Mouse (Mus musculus) T-helper 2 cell (primary cell): ENCODE results near the gene Tgfb1i1.

ENCODE experiments used
- in situ Hi-C: fragments of 300-600 bp; cut with MboI, MseI; formaldehyde crosslinking; loops from one replicate; pipeline ENCODE4 v1.15.1; 2025; ENCODE audit warnings: high pct_unique_total_duplicates

Tgfb1i1 gene

DNA sequence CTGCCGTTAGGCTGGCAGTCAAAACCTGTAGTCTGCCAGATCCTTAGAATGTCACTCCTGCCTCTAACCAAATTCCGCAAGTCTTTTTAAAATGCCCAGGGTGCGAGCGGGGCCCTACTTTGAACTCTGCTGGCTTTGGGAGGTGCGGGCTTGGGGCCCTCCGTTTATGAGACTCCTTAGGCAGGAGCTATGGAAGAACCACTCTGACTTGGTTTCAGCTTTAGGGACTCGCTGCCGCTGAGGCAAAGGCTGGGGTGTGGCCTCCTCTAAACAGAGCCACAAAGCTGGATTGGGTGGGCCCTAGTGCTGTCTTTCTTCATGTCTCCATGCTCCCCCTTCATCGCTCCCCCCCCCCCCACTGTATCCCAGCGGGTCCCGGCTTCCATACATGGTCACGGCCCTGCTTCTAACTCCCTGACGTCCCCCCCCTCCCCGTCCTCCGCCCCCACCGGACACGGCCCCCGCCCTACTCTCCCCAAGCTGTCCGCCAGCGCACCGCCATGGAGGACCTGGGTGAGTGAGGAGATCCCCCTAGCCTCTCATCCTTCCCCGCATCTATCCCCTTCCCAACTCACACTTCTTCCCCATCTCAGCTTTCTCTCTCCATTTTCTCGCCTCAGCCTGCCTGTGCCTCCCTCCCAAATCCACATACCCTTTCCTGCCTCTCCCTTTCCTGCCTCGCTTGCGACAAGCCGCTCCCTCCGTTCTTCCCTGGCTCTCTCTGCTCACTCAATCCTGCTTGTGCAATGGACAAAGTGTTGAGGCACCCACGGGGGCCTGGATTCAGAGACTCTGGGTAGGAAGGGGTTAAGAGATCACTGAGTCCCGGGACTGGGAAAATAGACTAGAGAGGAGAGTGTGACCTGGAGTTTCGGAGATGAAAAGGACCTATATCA, at the start of gene Tgfb1i1:
Gene Tgfb1i1, plus strand, starts transcription at position 317 of the 896 bp plus-strand sequence.
- in situ Hi-C loops: loop anchor here (10.0 kb wide), 1 partner anchor 378 kb away; no protein-coding TSS in a partner anchor

DNA sequence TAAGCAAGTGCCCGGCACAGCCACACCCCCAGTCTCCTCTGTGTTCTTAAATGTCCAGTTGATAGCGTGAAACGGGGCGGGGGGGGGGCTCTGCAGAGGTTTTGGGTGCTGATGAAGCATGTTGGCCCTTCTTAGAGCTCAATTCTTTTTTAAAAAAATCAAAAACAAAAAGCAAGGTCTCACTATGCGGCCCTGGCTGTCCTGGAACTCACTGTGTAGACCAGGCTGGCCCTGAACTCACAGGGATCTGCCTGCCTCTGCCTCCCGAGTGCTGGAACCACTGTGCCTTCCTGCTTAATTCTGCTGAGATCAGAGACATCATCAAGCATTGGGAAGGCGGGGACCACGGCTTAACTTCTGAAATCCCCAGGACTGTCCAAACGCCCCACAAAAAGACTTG, 45.0 kb upstream of the Tgfb1i1 start:
- in situ Hi-C loops: loop anchor here (5.0 kb wide), 1 partner anchor 54 kb away; no protein-coding TSS in a partner anchor

DNA sequence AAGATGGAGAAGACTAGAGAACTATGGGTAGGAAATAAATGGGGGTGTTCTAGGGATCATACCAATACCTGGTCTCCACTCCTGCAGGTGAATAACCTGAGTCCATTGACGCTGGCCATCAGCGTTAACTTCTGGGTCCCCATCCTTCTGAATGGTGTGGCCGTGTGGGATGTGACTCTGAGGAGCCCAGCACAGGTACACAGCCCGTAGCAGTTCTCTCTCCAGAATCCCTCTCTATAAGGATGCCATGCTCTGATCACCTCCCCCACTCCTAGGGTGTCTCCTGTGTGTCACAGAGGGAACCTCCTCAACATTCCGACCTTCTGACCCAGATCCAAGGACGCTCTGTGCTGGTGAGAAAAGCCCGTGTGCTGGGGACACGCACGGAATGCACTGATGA, 43.5 kb upstream of the Tgfb1i1 start:
- in situ Hi-C loops: loop anchor here (5.0 kb wide), 1 partner anchor 56 kb away; no protein-coding TSS in a partner anchor

DNA sequence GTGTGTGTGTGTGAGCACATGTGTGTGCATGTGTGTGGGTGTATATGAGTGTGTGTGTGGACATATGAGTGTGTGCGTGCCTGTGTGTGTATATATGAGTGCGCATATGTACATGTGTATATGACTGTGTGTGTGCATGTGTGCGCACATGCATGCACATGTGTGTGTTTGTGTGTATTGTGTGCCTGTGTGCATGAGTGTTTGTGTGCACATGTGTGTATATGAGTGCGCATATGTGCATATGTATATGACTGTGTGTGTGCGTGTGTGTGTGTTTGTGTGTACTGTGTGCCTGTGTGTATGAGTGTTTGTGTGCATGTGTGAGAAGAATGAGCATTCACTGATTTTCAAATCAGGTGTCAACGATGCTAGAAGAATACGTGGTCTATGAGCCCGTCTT, 42.4 kb upstream of the Tgfb1i1 start:
- in situ Hi-C loops: loop anchor here (5.0 kb wide), 1 partner anchor 57 kb away; no protein-coding TSS in a partner anchor

DNA sequence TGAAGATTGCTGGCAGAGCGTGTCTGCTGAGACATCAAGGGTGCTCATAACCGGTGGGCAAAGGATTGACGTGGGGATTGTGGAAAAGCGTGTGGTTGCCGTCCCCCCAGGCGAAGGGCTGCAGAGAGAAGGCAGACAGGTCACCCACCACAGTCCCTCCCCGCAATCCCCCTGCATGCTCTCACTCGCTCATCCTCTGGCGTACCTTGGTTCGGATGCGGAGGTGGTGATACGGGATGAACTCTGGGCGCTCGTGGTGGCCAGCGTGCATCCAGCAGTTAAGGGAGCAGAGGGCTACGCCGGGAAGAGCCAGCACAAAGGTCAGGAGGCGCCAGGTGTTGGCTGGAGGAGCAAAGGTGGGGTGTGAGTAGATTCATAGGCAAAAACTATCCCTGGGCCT, 40.9 kb upstream of the Tgfb1i1 start:
- in situ Hi-C loops: loop anchor here (5.0 kb wide), 1 partner anchor 108 kb away; no protein-coding TSS in a partner anchor

DNA sequence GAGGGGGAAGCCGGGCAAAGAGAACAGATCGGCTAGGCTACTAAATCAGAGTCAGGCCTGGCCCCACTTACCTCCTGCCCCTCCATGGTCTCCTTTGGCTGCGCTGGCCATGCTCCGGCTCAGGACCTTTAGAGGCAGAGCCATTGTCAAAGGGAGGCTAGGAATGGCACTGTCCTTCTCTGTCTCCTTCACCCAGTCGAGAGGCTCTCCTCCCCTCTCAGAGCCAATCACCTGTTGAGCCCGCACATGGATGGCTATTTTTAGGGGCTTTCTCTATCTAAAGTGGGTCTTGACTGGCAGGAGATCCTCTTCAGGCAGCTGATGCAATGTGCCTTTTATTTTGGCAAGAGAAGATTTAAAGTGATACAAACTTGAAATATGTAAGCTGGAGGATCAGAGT, 40.5 kb upstream of the Tgfb1i1 start, which contains the start of gene Cox6a2:
Gene Cox6a2, minus strand, starts transcription at position 236 of the 400 bp plus-strand sequence.
- in situ Hi-C loops: loop anchor here (5.0 kb wide), 1 partner anchor 109 kb away; no protein-coding TSS in a partner anchor

DNA sequence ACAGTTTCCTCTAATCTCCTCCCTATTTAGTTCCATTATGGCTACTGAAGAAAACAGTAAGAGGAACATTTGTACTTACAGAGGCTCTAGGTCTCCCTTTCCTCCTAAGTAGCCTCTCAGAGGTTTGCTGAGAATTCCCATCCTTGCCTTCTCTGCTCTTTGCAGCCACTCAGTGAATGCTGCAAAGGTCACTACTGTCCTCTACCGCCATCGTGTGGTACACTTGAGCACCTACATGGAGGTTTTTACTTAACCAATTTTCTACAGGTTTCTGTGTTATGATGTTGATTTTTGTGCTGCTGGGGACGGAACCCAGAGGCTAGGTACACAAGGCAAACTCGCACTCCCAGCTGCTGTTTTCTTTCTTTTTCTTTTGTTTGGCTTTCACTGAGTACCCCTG, 38.4 kb upstream of the Tgfb1i1 start:
- in situ Hi-C loops: loop anchor here (5.0 kb wide), 1 partner anchor 111 kb away; no protein-coding TSS in a partner anchor

DNA sequence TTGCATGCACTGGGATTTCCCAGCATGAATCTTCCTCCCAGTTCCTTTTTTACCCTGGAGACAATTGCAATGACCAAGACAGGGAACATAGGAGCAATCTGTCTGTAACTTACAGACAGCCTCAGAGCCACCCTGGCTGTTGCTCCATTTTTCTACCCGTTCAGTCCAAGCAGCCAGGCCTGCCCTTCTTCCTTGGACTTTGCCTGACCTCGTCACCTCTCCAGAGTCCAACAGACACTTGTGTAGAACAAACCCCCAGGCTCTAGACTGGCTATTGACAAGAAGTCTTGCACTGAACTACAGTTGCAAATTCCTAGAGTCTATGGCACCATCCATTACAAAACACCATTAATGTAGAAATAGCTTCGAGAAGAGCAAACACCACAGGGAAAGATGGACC, 36.8 kb upstream of the Tgfb1i1 start:
- in situ Hi-C loops: loop anchor here (5.0 kb wide), 1 partner anchor 113 kb away; no protein-coding TSS in a partner anchor

DNA sequence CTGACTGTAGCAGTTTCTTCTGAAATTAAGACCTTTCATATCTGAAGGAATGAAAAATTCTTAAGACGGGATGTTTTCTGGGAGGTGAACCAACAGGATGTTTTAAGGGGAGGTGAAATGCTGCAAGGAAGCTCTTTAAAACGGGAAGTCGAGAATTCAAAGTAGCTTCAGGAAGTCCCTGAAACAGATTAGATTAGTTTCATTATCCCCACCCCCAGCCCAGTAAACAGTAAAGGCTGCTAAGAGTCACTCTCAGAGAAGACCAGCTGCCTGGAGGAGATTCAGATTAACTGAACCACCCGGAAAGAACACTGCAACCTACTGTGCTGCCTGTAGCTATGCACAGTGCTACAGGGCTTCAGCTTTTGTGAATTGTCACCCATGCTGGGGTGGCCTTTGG, 26.7 kb upstream of the Tgfb1i1 start:
- in situ Hi-C loops: no loop called here

DNA sequence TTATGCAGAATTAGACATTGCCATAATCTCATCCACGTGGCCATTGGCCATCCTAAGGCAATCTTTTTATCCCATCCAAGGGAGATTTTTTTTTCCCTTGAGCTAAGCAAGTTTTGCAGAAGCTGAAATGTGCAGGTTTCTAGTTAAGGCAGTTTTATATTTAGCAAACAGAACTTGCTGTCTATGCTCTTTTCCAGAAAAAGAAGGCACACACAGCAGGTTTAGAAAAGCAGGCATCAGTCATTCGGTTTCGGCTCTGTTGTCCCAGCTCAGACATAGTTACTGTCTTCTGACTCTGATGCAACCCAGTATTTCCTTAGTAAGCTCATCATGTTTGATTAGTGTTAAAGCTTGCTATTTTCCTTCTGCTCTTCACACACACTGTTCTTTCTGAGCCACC, 25.7 kb upstream of the Tgfb1i1 start:
- in situ Hi-C loops: no loop called here

DNA sequence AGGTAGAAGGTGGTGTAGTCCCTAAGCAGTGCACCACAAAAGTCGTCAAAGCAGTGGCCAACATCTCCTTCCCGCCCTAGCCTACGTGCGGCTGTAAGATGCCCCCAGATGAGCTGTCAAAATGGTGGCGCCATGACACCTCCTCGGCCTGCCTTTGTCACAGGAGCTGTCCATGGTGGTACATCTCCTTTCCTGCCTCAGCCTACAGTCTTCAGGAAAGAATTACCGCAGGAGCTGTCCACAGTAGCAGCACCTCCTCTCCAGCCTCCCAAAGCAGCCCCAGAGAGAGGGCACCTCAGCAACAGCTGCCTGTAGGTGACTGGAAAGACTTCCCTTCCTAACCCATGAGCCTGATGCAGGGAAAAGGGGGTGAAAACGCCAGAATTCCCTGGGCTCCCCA, 14.9 kb upstream of the Tgfb1i1 start:
- in situ Hi-C loops: no loop called here

DNA sequence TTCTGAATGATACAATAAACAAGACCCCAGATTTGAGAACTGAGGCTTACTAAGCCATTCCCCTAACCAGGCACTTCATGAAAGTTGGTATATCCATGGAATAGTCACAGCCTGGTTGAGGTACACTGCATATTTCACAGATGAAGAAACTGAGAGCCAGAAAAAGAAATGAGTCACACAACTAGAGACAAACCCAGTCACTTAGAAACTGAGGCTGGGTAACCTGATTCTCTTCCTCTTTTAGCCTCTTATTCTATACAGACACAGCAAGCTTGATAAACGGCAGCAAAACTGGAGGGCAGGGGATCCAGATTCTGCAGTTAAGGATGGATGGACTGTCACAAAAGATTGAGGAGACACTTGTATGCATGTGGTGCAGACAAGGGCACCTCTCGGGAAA, 11.8 kb upstream of the Tgfb1i1 start:
- in situ Hi-C loops: no loop called here

DNA sequence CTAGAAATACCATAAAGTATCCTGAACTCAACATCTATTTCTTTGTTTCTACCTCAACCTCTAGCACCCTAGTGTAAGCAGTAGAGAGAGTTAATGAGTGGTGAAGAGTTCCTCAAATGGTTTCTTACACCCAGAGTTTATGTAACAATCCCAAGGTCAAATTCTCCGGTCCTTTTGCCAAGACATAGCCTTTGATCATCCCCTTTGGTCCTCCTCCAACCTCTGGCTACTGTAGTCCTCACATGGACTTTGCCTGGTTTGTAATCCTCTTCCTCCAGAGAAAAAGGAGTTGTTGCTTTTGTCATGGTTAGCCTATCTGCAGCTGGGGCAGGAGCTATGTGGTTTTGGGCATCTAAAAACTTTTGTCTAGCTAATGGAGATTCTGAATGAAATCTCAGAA, 11.1 kb upstream of the Tgfb1i1 start:
- in situ Hi-C loops: no loop called here

DNA sequence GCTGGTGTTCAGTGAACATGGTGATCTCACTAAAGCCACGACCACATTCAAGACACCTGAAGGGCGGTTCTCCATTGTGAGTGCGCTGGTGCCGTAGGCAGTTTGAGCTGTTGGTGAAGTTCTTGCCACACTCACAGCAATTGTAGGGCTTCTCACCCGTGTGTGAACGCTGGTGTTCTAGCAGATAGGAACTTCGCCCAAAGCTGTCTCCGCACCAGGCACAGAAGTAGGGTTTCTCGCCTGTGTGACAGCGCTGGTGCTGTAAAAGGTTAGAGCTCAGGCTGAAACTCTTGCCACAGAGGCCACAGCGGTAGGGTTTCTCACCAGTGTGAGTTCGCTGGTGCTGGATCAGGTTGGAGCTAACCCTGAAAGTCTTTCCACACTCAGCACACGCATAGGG, 10.2 kb upstream of the Tgfb1i1 start:
- in situ Hi-C loops: no loop called here

DNA sequence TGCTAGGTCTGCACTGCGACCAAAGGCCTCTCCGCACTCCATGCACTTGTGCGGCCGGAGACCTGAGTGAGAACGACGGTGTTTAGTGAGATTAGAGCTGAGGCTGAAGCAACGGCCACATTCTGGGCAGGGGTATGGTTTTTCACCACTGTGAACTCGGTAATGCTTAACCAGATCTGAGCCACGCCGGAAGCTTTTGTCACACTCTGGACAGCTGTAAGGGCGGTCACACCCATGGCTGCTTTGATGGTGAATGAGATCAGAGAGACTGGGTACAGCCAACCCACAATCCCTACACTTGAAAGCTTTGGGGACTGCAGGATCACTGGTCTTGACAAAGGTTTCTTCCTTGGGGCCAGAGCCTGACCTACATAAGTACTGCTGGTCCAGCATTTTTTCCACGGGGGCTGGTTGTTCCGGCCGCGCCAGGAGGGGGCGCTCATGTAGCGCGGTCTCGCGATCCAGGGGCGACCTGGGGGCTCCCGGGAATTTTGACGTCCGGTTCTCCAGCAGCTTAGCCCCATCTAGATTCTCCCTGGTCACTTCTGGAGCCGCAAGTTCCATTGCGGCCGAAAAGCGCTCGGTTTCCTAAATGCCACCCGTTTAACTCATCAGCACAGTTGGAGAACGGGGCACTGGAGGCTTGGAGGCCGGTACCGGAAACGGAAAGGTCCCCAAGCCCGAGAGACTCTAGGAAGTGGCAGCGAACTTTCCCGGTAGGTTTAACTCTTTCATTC, 9.6 kb upstream of the Tgfb1i1 start, which contains the start of gene Armc5:
Gene Armc5, plus strand, starts transcription at position 487 of the 737 bp plus-strand sequence.
- in situ Hi-C loops: no loop called here

DNA sequence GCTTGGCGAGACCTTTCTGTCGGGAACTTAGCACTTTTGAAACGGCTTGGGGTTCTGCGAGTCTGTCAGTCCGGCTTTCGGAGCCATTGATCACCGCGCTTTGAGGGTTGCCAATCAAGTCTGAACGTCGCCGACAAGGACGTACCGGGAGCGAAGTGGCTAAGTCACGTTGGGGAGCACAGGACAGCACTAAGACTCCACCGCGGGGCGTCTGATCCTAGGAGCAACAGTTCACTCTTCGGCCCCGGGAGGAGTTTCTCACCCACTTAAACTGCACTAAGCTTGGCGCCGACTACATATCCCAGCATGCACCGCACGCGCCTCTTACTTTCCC, 9.1 kb upstream of the Tgfb1i1 start:
- in situ Hi-C loops: no loop called here

DNA sequence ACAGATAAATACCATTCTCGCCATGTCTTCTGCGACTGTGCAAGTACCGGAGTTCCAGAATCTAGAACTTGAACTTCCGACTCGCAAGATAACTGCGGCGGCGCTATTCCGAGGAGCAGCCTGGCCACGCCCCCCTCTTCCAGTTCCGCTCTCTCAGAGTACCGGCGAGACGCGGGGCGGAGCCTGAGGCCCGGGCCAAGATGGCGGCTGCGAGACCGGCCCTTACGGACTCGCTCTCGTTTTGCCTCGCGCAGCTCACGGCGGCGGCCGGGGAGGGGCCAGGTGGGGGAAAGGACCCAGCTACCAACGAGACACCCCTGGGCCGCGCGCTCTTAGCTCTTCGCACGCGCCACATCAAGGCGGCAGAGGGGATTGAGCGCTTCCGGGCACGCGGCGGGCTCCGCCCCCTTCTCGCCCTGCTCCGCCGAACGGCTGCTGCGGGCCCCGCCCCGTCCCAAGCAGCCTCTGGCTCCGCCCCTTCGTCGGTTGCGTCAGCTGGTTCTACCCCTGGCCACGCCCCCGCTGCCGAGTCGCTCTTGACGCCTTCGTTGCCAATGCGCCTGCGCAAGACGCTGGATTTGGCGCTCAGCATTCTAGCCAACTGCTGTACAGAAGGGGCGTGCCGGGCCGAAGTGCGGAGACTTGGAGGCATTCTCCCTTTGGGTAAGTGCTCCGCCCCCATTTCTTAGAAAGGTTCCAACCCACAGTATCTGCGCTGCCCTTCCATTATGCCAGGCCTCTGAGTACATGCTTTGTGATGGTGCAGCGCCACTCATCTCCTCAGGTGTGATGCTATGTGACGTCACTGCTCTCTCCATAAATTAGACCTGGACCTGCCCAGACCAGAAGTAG, 8.5 kb upstream of the Tgfb1i1 start, which contains the start of gene 9130023H24Rik:
Gene 9130023H24Rik, minus strand, starts transcription at position 105 of the 852 bp plus-strand sequence.
- in situ Hi-C loops: no loop called here

DNA sequence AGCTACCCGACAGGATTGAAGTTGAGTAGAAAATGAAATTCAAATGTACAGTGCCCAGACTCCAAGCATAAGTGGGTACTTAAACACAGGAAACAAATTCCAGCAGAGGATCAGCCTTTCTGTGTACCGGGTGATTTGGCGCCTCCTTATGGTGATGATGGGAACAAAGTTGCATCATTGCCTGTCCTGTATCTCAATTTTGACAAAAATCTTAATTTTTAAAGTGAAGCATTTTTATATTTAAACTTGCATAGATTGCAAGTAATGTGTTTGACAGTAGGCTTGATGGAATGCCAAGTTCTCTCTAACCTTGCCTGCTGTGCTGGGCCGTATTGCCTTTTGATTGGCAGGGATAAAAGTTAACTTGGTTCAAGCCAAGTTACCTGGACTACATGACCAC, 7.6 kb upstream of the Tgfb1i1 start:
- in situ Hi-C loops: no loop called here

DNA sequence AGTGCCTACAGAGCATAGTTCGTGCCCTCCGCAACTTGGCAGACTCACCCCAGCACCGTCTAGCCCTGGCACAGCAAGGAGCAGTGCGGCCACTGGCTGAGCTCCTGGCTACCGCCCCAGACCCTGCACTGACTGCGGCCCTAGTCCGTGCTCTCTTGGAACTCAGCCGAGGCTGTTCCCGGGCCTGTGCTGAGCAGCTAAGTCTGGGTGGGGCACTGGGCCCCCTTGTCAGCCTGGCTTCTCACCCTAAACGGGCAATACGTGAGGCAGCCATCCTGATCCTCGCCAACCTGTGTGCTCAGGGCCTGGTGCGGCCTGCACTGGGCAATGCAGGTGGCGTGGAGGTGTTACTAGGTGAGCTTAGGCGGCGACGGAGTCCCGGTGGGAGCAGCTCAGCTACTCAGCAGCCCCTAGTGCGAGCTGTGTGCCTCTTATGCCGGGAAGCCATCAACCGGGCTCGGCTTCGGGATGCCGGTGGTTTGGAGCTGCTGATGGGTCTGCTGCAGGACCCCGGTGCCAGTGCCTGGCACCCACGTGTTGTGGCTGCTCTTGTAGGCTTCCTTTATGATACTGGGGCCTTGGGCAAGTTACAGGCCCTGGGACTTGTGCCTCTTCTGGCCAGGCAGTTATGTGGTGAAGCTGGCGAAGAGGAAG, 6.4 kb upstream of the Tgfb1i1 start:
- in situ Hi-C loops: loop anchor here (5.0 to 10.0 kb wide), 2 partner anchors 107 to 385 kb away; no protein-coding TSS in a partner anchor

DNA sequence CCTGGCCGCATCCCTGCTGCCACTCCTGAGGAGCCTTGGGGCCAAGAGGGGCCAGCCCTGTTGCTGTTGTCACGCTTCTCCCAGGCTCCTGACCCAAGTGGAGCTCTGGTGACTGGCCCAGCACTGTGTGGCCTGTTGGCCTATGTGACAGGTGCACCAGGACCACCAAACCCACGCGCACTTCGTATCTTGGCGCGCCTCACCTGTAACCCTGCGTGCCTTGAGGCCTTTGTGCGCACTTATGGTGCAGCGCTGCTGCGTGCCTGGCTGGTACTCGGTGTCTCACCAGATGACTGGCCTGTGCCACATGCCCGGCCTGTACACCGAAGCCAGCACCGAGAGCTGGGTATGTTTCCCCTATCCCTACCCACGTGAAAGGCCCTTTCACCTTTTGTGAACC, 4.3 kb upstream of the Tgfb1i1 start:
- in situ Hi-C loops: loop anchor here (5.0 to 10.0 kb wide), 2 partner anchors 105 to 382 kb away; no protein-coding TSS in a partner anchor
